Mouse (Mus musculus): ENCODE results near the gene Nat8f1. TPM values are rescaled to one million over a fixed set of nuclear protein-coding genes. Genes with fewer than 3 reads are reported as not detected.
"Not testable (repeated sequence)": the region's sequence is repeated elsewhere in the genome, so short reads cannot be mapped to it uniquely, and the experiment has no call there.

Nat8f1 gene
- polyA plus RNA-seq, 1 experiment from 2014 or later, result 4.9 TPM

- H3K9ac ChIP-seq (replicated peaks); H3K27ac ChIP-seq; H3K27me3 ChIP-seq; H3K9me3 ChIP-seq; H3K36me3 ChIP-seq; H3K4me1 ChIP-seq (replicated peaks): not testable (repeated sequence)
- H3K4me3 ChIP-seq (replicated peaks), result peak within 1 kb of the TSS; percentile 24
- peak within 1 kb of the TSS; percentile 42 for H3K4me2 ChIP-seq
- peak; percentile 82; the same call in 1 of the 2 replicates for ATAC-seq (ENCODE audit: insufficient number of reproducible peaks, insufficient read depth, low FRiP score, low TSS enrichment, low read depth)
- 19% methylated on average over 20 of the region's 20 CpGs for WGBS
Measured at GRCm38 (mm10) chr6:85904642-85905061, 10.8 kb downstream of the Nat8f1 start, which contains the start of gene Nat8f4. Gene Nat8f4 (minus strand): TSS chr6:85904884.

GRCm38 (mm10) chr6:85902303-85902702 is 13.2 kb downstream of the Nat8f1 start:
- Histone ChIP-seq H3K4me1 (replicated peaks) (no peaks in the 10 kb centered on the region), H3K27ac (no peak overlapping the region), H3K9ac (replicated peaks) (no peak overlapping the region), H3K27me3 (no peaks in the 10 kb centered on the region), H3K9me3 (no peaks in the 10 kb centered on the region), H3K36me3 (no peaks in the 10 kb centered on the region), H3K4me3 (replicated peaks) (no peak overlapping the region), H3K4me2 (no peak overlapping the region)
- no peak for ATAC-seq (ENCODE audit: insufficient number of reproducible peaks, insufficient read depth, low FRiP score, low TSS enrichment, low read depth)
- WGBS, result 91% methylated on average over 2 of the region's 2 CpGs

- not testable (repeated sequence) for H3K36me3 ChIP-seq; H3K4me1 ChIP-seq (replicated peaks); H3K4me3 ChIP-seq (replicated peaks); ATAC-seq (ENCODE audit: insufficient number of reproducible peaks, insufficient read depth, low FRiP score, low TSS enrichment, low read depth); H3K4me2 ChIP-seq; H3K9me3 ChIP-seq; H3K9ac ChIP-seq (replicated peaks); H3K27ac ChIP-seq; H3K27me3 ChIP-seq
- 73% methylated on average over 6 of the region's 8 CpGs for WGBS
Measured at GRCm38 (mm10) chr6:85898596-85899475, 16.7 kb downstream of the Nat8f1 start.

GRCm38 (mm10) chr6:85895061-85895648 is 20.3 kb downstream of the Nat8f1 start:
- not testable (repeated sequence) for H3K9ac ChIP-seq (replicated peaks); H3K36me3 ChIP-seq; H3K27me3 ChIP-seq; H3K4me2 ChIP-seq; ATAC-seq (ENCODE audit: insufficient number of reproducible peaks, insufficient read depth, low FRiP score, low TSS enrichment, low read depth); H3K27ac ChIP-seq; H3K4me1 ChIP-seq (replicated peaks); H3K4me3 ChIP-seq (replicated peaks)
- H3K9me3 ChIP-seq, result peaks cover 10% of the 10 kb centered on the region
- WGBS, result 75% methylated on average over 25 of the region's 25 CpGs

GRCm38 (mm10) chr6:85888961-85889360 is 26.5 kb downstream of the Nat8f1 start:
- ATAC-seq (ENCODE audit: insufficient number of reproducible peaks, insufficient read depth, low FRiP score, low TSS enrichment, low read depth), result no peak
- H3K4me2 ChIP-seq, result no peak overlapping the region
- no peaks in the 10 kb centered on the region for H3K27me3 ChIP-seq
- H3K27ac ChIP-seq, result no peak overlapping the region
- WGBS, result 93% methylated on average over 2 of the region's 2 CpGs
- H3K36me3 ChIP-seq, result no peaks in the 10 kb centered on the region
- no peak overlapping the region for H3K4me3 ChIP-seq (replicated peaks)
- peaks cover 17% of the 10 kb centered on the region for H3K9me3 ChIP-seq
- H3K9ac ChIP-seq (replicated peaks), result no peak overlapping the region
- H3K4me1 ChIP-seq (replicated peaks), result no peaks in the 10 kb centered on the region

GRCm38 (mm10) chr6:85884311-85884710 is 31.2 kb downstream of the Nat8f1 start:
- Histone ChIP-seq H3K27ac (no peak overlapping the region), H3K4me1 (replicated peaks) (no peaks in the 10 kb centered on the region), H3K4me2 (no peak overlapping the region), H3K36me3 (no peaks in the 10 kb centered on the region), H3K9ac (replicated peaks) (no peak overlapping the region), H3K27me3 (no peaks in the 10 kb centered on the region), H3K9me3 (peaks cover 21% of the 10 kb centered on the region), H3K4me3 (replicated peaks) (no peak overlapping the region)
- 85% methylated on average over 1 of the region's 1 CpGs for WGBS
- ATAC-seq (ENCODE audit: insufficient number of reproducible peaks, insufficient read depth, low FRiP score, low TSS enrichment, low read depth), result no peak

- peaks cover 21% of the 10 kb centered on the region for H3K9me3 ChIP-seq
- not testable (repeated sequence) for H3K36me3 ChIP-seq; H3K27ac ChIP-seq; H3K4me3 ChIP-seq (replicated peaks); H3K4me2 ChIP-seq; H3K4me1 ChIP-seq (replicated peaks); H3K27me3 ChIP-seq; ATAC-seq (ENCODE audit: insufficient number of reproducible peaks, insufficient read depth, low FRiP score, low TSS enrichment, low read depth); H3K9ac ChIP-seq (replicated peaks)
- 91% methylated on average over 9 of the region's 9 CpGs for WGBS
Measured at GRCm38 (mm10) chr6:85883246-85883645, 32.2 kb downstream of the Nat8f1 start.

- H3K27me3 ChIP-seq; H3K4me3 ChIP-seq (replicated peaks); H3K4me2 ChIP-seq; H3K9me3 ChIP-seq; H3K4me1 ChIP-seq (replicated peaks); H3K36me3 ChIP-seq; ATAC-seq (ENCODE audit: insufficient number of reproducible peaks, insufficient read depth, low FRiP score, low TSS enrichment, low read depth); H3K9ac ChIP-seq (replicated peaks); H3K27ac ChIP-seq: not testable (repeated sequence)
- WGBS, result 80% methylated on average over 5 of the region's 5 CpGs
Measured at GRCm38 (mm10) chr6:85869006-85869405, 46.5 kb downstream of the Nat8f1 start, which contains the start of gene Nat8f2. Gene Nat8f2 (minus strand): TSS chr6:85869158.

- Histone ChIP-seq H3K4me2 (no peak overlapping the region), H3K4me1 (replicated peaks) (no peaks in the 10 kb centered on the region), H3K27ac (no peak overlapping the region), H3K27me3 (no peaks in the 10 kb centered on the region), H3K4me3 (replicated peaks) (no peak overlapping the region), H3K36me3 (no peaks in the 10 kb centered on the region), H3K9ac (replicated peaks) (no peak overlapping the region), H3K9me3 (no peaks in the 10 kb centered on the region)
- no peak for ATAC-seq (ENCODE audit: insufficient number of reproducible peaks, insufficient read depth, low FRiP score, low TSS enrichment, low read depth)
- 81% methylated on average over 8 of the region's 8 CpGs for WGBS
Measured at GRCm38 (mm10) chr6:85867726-85868690, 47.5 kb downstream of the Nat8f1 start.

- not testable (repeated sequence) for H3K4me1 ChIP-seq (replicated peaks); H3K27me3 ChIP-seq; H3K4me2 ChIP-seq; H3K9ac ChIP-seq (replicated peaks); H3K4me3 ChIP-seq (replicated peaks); H3K9me3 ChIP-seq; H3K36me3 ChIP-seq; H3K27ac ChIP-seq; ATAC-seq (ENCODE audit: insufficient number of reproducible peaks, insufficient read depth, low FRiP score, low TSS enrichment, low read depth)
- 60% methylated on average over 1 of the region's 1 CpGs for WGBS
Measured at GRCm38 (mm10) chr6:85866995-85867394, 48.5 kb downstream of the Nat8f1 start.

GRCm38 (mm10) chr6:85866166-85866565 is 49.3 kb downstream of the Nat8f1 start:
- not testable (repeated sequence) for H3K4me2 ChIP-seq; H3K4me1 ChIP-seq (replicated peaks); H3K27ac ChIP-seq; H3K4me3 ChIP-seq (replicated peaks); H3K36me3 ChIP-seq; H3K9ac ChIP-seq (replicated peaks); ATAC-seq (ENCODE audit: insufficient number of reproducible peaks, insufficient read depth, low FRiP score, low TSS enrichment, low read depth); H3K9me3 ChIP-seq; H3K27me3 ChIP-seq
- WGBS, result 95% methylated on average over 3 of the region's 3 CpGs
